Mouse (Mus musculus) T-helper 2 cell (primary cell): Measurements from ENCODE around the gene Tnni1.

ENCODE experiments used
- in situ Hi-C: fragments of 300-600 bp; cut with MboI, MseI; formaldehyde crosslinking; loops from one replicate; pipeline ENCODE4 v1.15.1; 2025; ENCODE audit warnings: high pct_unique_total_duplicates

The Tnni1 gene

GRCm38 (mm10) chr1:135800192-135800950 lies 21.1 kb downstream of the Tnni1 start:
- in situ Hi-C loops: no loop called here

- in situ Hi-C loops: no loop called here
Observed at GRCm38 (mm10) chr1:135807546-135807945, 28.3 kb downstream of the Tnni1 start.

- in situ Hi-C loops: no loop called here
Observed at GRCm38 (mm10) chr1:135810180-135810579, 30.9 kb downstream of the Tnni1 start.

- in situ Hi-C loops: no loop called here
Observed at GRCm38 (mm10) chr1:135811016-135811646, 31.9 kb downstream of the Tnni1 start.

GRCm38 (mm10) chr1:135812205-135812604 lies 33.0 kb downstream of the Tnni1 start:
- in situ Hi-C loops: no loop called here

- in situ Hi-C loops: no loop called here
Observed at GRCm38 (mm10) chr1:135812618-135813017, 33.4 kb downstream of the Tnni1 start.

- in situ Hi-C loops: no loop called here
Observed at GRCm38 (mm10) chr1:135813071-135813470, 33.8 kb downstream of the Tnni1 start.

GRCm38 (mm10) chr1:135813687-135814395 lies 34.6 kb downstream of the Tnni1 start:
- in situ Hi-C loops: no loop called here

GRCm38 (mm10) chr1:135814531-135814930 lies 35.3 kb downstream of the Tnni1 start:
- in situ Hi-C loops: no loop called here

- in situ Hi-C loops: loop anchor here (5.0 kb wide), 1 partner anchor 685 kb away; the partner anchor contains the start of gene Ptpn7
Observed at GRCm38 (mm10) chr1:135817595-135817994, 38.4 kb downstream of the Tnni1 start.

- in situ Hi-C loops: loop anchor here (5.0 kb wide), 1 partner anchor 686 kb away; the partner anchor contains the start of gene Ptpn7
Observed at GRCm38 (mm10) chr1:135818481-135819086, 39.4 kb downstream of the Tnni1 start, which contains the start of gene Lad1. Gene Lad1 (plus strand): TSS chr1:135818598.

- in situ Hi-C loops: loop anchor here (5.0 kb wide), 1 partner anchor 93 kb away; no protein-coding TSS in a partner anchor
Observed at GRCm38 (mm10) chr1:135820071-135820470, 40.8 kb downstream of the Tnni1 start.

GRCm38 (mm10) chr1:135820736-135821364 lies 41.6 kb downstream of the Tnni1 start:
- in situ Hi-C loops: loop anchor here (5.0 kb wide), 1 partner anchor 94 kb away; no protein-coding TSS in a partner anchor

GRCm38 (mm10) chr1:135821780-135822179 lies 42.5 kb downstream of the Tnni1 start:
- in situ Hi-C loops: loop anchor here (5.0 kb wide), 1 partner anchor 94 kb away; no protein-coding TSS in a partner anchor

GRCm38 (mm10) chr1:135828918-135829317 lies 49.7 kb downstream of the Tnni1 start:
- in situ Hi-C loops: no loop called here

GRCm38 (mm10) chr1:135834206-135834859 lies 55.1 kb downstream of the Tnni1 start:
- in situ Hi-C loops: no loop called here

GRCm38 (mm10) chr1:135834983-135835382 lies 55.7 kb downstream of the Tnni1 start:
- in situ Hi-C loops: no loop called here

- in situ Hi-C loops: no loop called here
Observed at GRCm38 (mm10) chr1:135835716-135836483, 56.7 kb downstream of the Tnni1 start, which contains the start of gene Tnnt2. Gene Tnnt2 (plus strand): TSS chr1:135836354.

GRCm38 (mm10) chr1:135838626-135839025 lies 59.4 kb downstream of the Tnni1 start:
- in situ Hi-C loops: no loop called here

GRCm38 (mm10) chr1:135839065-135839464 lies 59.8 kb downstream of the Tnni1 start:
- in situ Hi-C loops: no loop called here
